Mouse (Mus musculus) adrenal gland, postnatal 14 days (tissue): ENCODE results near the gene Mtmr1. TPM values are rescaled to one million over a fixed set of nuclear protein-coding genes. Genes with fewer than 3 reads are reported as not detected.
"Not testable (repeated sequence)": the region's sequence is repeated elsewhere in the genome, so short reads cannot be mapped to it uniquely, and the experiment has no call there.

ENCODE experiments used
- DNase-seq: peaks from one replicate; pipeline ENCODE4 v3.0.0; 2021; ENCODE audit warnings: mixed read lengths
- long read RNA-seq, 2 experiments: library from polyadenylated mRNA; stranded (forward); transcript quantifications; one replicate each; pipeline ENCODE4 v2.0.0; 2021
- total RNA-seq: library from RNA; stranded (reverse); gene quantifications from 2 replicates; pipeline ENCODE4 v1.2.3, GENCODE M21; 2021

Mtmr1 gene
- 26.6 and 30.7 TPM in 2 replicates for total RNA-seq
- long read RNA-seq, experiment 1, full-length matches to known transcripts: 12 of 28 reads
- long read RNA-seq, experiment 1, partial matches to known transcripts: 4 of 28 reads
- long read RNA-seq, experiment 1, other reads (novel, unspliced or antisense): 12 of 28 reads
- long read RNA-seq, experiment 2, full-length matches to known transcripts: 7 of 14 reads
- long read RNA-seq, experiment 2, partial matches to known transcripts: 1 of 14 reads
- long read RNA-seq, experiment 2, other reads (novel, unspliced or antisense): 6 of 14 reads

DNA sequence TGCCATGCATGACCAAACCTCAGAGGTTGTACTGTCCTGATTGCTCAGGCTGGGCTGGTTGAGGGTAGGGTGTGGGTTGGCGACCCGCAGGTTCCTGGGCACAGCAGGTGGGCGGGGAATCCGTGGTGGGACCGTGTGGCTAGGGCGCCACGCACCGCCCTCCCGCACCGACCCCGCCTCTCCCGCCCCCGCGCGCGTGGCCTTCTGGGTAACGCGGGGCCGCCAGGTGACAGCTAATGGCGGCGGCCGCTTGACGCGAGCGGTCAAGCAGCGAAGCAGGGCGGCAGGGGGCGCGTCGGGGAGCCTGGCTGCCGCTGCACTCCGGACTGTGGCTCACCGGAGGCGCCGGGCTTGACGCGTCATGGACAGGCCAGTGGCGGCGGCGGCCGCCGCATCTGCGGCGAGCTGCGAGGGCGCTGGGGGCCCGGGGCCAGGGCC lies at the start of gene Mtmr1:
TSS of gene Mtmr1 (plus strand) at position 207 of the 438 bp plus-strand sequence.
- DNase-seq: peak; percentile 91

DNA sequence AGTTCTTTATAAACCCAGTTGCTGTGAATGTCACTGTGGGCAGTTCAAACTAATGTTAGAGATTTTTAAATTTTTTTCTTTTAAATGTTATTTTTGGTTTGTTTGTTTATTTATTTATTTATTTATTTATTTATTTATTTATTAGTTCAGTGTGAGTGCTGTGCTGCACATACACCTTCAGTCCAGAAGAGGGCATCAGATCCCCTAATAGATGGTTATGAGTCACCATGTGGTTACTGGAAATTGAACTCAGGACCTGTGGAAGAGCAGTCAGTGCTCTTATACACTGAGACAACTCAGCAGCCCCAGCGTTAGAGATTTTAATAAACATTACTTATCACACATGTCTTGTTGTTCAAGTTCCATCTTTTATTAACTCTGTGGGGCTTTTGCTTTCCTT lies 12.5 kb upstream of the Mtmr1 start:
- DNase-seq: no peak

DNA sequence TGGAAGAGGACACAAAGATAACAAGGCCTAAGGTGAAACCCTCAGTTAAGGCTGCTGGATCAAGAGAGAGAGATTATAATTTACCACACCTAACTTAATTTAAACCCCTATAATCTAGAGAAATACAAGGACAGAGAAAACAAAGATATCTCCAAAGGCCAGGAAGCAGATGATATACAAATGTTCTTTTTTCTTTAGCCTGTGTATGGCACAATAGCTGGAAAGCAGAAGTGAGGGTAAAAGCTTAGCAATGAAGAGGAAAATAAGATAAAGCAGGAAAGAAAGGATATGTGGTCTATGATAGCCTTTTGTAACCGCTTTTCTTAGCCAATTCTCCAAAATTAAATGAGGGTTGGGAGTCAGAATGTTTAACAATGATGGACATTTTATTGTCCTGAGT lies 9.2 kb upstream of the Mtmr1 start:
- DNase-seq: no peak

DNA sequence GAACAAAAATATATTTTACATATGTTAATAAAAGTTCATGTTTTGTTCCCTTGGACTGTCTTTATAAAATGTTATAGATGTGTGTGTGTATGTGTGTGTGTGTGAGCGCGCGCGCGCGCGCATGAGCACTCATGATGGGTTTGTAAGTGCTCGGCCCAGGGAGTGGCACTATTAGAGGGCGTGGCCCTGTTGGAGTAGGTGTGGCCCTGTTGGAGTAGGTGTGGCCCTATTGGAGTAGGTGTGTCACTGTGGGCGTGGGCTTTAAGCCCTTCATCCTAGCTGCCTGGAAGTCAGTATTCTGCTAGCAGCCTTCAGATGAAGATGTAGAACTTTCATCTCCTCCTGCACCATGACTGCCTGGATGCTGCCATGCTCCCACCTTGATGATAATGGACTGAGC lies 2.8 kb upstream of the Mtmr1 start:
- DNase-seq: not testable (repeated sequence)

DNA sequence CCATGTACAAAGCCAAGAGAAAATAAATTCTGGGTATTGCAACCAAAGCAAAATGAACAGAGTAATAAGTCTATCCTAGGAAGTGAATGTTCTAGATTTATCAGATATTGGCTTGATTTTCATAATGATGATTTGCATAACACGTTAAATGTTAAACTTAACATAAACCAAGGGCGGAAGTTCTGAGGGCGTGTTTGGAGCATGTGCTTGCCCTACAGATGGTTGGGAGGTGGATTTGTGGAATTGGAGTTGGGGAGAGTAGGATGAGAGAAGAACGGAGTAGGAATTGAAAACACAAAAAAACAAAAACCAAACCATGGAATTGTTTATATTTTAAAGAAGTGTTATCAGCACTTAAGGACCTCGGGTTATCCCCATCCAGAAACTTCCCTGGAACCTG lies 498 bp upstream of the Mtmr1 start:
- no peak for DNase-seq

DNA sequence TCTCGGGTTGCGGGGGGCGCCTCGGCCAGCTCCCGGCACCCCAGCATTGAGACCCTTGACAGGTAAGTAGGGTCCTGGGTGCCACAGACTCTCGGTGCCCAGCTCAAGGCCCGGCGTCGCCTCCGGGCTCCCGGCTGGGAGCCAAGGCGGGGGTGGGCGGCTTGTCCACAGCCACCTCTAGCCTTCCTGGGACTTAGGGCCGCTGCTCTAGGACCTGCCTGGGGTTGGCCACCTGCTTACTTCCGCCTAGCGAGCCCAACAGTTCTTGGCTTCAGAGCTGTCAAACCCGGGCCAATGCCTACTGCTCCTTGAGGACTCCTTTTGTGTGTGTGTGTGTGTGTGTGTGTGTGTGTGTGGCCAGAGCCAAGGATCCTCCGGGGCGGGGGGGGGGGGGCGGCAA lies 451 bp downstream of the Mtmr1 start:
- peak; percentile 36 for DNase-seq

DNA sequence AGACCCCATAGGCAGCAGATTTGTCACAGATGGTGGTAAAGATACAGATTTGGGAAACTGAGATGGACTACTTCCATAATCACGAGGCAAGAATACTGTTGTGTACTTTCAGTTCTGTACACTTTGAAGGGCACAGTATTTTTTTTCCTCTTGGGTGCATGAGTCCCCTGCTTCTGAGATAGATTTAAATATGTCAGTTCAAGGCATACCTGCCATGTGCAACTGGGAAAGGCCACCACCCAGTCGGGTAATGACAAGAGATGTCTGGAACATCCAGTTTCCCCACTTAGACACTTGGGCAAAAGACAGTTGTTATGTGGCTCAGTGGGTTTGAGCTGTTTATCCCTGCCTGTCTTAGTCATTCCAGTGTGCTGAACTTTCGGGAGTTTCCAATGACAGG lies 950 bp downstream of the Mtmr1 start:
- DNase-seq: no peak

DNA sequence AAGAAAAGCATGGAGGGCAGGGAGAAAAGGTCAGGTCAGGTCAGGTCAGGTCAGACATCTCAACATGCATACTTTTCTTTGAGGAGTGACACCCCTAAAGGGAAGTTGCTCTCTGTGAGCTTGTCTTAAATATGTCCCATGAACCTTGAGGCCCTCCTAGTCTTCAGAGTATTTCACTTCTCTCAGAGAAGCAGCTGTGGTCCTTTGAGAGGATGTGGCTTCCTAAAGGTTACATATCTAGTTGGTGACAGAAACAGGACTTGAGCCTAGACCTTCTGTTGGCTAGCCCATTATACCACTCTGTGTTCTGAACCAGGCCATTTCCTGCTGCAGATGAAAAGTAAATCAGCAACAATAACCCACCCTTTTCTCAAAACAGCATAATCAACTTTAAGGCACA lies 2.4 kb downstream of the Mtmr1 start:
- no peak for DNase-seq

DNA sequence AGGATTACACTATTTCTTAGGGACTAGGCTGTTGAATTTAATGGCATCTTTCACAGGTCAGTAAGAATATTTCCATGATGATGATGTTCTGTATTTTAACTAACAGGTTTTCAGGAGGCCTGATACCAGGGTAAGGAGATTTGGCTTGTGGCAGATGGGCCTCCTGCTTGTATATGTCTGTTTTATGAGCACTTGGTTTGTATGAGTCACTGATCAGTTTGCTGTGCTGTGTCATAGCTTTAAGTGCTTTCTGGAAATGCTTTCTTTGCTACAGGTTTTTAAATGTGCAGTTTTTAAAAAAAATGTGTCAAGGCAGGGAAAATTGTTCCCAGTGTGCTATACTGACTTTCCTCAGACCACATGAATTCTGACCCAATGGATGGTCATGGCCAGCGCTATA lies 12.2 kb downstream of the Mtmr1 start:
- no peak for DNase-seq

DNA sequence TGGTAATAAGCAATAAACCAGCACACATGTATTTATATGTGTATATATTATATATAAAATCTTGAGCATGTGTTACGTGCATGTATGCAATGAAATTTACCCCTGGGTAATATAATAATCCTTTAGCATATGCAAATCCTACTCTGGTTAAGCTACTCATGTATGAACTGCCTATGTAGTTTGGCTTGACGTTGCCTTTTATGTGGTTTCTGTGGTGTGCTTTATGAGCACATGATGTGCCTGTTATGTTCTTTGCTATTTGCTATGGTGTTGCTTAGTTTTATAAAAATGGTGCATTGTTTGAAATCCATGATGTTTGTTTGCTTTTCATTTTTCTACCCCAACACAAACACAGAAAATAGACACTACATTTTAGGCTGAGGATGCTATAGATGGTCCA lies 13.9 kb downstream of the Mtmr1 start:
- no peak for DNase-seq

DNA sequence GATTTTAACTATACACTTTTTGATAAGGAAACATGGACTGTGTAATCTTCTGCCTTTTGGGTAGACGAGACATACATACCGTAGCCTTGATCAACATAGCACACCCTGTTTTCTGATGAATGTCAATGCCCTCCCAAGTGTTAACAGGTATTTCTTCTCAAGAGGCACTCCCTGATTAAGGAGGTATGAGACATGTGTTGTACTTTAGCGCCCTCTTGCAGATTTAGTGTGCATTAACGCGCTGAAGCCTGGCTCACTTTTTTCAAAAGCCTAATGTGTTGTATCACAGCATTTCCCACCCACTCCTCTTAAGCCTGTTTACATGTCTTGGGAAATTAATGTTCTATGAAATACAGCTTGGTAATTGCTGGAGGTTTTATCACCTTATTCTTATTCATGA lies 17.0 kb downstream of the Mtmr1 start:
- DNase-seq: peak; percentile 31

DNA sequence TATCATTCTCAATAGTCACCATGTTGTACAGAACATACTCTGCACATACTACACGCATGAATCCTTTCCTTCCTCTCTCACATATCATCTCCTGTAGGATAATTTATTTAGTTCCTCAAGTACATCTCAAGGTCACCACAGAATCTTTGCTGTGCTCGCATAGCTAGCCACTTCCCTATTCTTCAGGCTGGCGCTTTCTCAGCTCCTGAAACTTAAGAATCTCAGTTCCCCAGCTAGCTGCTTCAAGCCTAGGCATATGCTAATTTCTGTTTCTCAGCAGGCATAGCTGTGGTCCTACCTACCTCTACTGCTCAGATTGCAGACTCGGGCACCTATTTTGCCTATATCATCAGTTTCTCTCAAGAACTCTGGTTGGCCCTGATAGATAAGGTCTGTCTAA lies 31.8 kb downstream of the Mtmr1 start:
- DNase-seq: no peak

DNA sequence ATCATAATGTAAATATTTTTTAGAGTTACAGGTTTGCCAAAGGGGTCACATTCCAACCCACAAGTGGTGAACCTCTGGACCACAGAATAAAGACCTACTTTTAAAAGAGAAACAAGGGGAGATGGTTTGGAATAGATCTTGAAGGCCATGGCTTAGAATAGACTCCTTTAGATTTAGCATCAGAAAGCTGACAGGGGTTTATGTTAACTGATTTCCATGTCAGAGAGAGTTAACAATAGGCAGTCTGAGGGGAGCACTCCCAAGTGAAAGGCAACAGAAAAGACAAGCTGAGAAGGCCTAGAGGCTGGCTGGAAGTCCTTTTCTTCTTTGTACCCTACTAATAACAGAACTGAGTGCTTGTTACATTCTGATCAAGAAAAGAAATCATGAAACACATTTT lies 41.7 kb downstream of the Mtmr1 start:
- no peak for DNase-seq

DNA sequence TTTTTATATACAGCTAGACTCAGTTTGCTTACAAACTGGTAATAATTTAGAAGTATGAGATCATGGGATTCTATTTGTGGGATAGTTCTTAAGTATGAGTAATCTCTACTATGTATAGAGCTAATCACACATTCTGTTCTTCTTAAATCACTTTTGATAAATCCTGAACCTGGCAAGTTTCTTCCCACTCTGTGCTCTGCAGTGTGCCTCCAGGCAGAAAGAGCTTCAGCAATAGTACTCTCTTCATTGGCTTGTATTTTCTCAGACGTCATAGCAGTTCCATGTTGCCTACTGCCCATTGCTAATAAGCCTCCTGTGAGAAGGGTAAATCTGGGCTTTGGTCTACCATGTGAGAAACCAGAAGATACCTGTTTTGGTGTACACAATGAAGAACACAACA lies 43.8 kb downstream of the Mtmr1 start:
- no peak for DNase-seq

DNA sequence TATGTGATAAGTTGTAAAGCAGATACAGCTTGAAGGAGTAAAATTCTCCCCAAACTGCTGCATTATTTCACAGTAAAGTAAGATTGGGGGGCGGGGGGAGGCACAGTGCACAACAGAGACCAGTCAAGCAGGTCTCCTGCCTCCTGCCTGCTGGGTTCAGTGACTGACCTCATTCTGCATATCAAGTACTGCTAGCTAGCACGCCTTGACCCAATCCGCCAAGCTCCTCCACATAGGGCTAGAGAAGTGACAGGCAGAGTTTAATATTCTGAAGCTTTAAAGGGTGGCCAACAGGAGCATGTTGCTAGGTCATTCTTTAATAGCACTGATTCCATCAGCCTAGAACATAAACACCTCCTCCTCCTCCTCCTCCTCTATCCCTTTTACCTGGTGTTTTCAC lies 48.2 kb downstream of the Mtmr1 start:
- DNase-seq: no peak

DNA sequence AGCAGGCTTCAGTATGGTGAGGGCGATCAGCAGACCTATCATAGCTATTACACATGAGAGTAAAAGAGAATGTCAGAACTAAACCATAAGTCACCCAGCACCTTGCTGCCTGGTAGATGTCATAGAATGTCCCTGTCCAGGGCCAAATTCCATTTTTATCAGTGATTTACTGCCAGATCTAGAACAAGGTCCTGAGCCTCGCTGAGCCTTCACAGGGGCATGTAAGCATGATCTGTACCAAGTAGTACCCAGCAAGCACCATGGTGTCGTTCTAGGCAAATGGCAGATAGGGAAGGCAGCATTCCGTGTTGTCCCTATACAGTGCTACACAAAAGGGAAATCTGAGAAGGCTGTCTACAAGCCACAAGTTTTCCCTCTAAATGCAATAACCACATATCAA lies 49.1 kb downstream of the Mtmr1 start:
- DNase-seq: peak; percentile 38

DNA sequence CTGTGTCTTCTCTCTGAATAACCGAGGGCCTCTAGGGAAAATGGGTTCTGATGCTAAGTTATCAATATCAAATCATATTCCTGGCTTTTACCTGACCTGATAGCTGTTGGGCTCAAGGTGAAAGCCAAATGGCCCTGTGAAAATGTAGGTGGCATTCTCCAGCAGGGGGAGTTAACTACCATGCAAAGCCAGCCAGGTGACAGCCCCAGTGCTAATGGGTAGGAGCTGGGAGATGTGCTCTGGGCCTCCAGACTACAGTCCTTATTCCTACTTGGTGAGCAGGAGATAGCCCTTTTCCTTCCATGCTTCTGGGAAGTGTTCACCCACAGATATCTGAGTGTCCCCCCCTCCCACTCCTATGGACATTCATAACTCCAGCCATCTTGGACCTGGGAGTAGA lies 60.3 kb downstream of the Mtmr1 start:
- DNase-seq: no peak

DNA sequence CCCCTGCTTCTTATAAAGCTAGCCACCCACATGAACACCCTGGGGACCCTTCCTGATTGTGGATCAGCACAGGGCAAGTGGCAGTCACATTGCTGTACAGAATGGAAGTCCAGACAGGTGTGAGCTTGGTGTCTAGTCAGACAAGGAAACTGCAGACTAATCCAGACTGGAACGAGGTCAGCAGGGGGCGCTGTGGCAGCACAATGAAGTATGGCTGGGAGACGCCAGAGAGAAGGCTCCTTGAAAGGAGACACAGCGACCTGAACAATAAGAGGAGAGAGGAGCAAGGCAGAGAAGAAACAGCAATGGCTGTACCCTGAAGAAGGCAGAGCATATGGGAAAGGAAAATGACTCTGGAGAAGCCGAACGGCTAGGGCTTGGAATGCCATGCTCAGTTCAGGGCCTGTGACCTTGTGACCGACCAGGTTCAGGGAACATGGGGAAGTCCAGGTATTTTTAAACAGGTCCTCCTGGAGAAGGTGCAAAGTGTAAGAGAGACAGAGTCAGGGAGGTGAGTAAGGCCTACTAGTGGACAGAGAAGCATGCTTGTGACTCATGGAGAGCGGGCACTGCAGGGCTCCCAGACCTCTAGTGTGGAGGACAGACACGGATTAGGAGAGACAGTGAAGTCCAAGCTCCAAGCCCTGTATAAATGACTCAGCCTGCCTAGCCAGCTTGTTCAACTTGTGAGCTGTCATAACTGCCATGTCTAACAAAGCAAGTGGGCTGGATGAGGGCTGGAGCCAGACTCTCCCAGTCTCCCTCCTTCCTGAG lies 61.4 kb downstream of the Mtmr1 start:
- peak; percentile 88 for DNase-seq

DNA sequence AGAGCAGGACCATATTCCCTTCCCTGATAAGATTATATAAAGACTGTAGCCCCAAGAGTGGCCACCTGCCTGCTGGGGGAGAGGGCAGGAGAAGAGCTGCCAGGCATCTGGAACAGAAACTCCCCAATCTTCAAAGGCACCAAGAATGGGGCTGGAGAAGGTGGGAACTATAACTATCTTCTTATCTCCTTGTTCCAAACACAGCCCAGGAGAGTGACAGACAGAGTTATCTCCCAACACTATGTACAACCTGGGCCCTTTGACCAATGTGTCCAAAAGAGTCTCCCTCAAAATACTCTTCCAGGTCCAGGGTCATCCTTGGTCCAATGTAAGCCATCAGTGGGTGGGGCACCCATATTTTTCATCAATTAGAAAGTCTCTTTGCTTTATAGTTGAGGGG lies 62.9 kb downstream of the Mtmr1 start:
- no peak for DNase-seq

DNA sequence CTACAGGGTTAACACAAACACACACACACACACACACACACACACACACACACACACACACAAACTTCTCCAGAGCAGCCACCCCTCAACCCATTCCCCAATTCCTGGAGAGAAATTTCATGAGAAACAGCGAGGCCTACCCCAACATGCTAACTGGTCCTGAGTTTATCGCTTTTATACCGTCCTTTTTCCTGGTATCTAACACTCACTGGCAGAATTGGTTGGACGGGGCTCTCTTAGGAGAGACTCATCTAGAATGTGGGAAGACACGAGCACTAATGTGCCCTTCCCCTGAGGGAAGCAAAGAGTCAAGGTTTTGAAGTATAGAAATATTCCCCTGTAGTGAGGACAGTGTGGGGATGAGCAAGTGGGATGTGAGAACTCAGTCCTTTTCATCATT lies 66.3 kb downstream of the Mtmr1 start:
- no peak for DNase-seq

DNA sequence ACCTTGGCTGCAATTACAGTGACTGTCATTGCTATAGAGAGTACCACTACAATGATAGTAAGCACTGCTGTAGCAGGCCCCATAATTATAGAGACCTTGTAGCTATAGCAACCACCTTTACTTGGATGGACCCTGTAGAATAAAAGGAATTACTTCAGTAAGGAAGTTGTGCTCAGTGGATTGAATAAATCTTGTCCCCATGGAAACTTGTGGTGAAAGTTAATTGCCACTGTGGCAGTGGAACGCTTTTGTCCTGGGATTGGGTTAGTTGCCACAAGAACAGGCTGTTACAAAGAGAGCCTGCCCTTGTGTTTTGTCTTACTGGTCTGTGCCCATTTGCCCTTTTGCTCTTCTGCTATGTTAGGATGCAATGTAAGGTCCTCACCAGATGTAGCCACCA lies 69.9 kb downstream of the Mtmr1 start:
- no peak for DNase-seq

DNA sequence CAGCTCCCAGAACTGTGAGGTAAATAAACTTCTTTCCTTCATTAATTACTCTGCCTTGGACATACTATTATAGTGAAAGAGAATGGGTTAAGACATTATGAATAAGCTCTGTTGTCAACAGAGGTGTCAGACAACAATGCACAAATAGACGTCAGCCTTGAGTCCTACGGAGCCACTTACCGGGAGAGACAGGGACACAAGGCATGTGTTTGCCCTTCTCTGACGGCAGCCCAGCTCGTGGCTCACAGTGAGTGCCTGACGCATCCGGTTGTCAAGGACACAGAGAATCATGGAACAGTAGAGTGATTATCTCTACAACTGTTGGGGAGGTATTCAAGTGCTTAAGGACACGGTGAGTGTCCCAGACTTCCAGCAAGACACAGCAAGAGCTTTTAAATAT lies 70.3 kb downstream of the Mtmr1 start:
- DNase-seq: peak; percentile 64

DNA sequence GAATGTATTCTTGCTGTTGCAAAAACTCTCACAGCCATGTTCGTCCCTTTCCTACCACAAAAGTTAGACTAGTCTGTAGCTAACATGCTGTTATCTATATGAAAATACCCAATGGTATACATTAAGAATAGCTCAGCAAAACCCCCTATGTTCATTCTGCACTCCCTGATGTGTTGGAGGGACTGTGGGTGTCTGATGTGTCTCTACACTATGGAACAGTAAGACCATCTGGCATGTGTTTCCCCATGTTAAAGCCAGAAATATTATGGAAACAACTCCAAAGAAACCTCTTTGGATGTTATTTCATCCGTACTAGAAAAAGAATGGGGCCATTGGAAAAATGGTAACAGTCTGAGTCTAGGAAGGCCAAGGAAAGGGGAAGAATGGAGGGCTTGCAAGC lies 71.0 kb downstream of the Mtmr1 start:
- DNase-seq: no peak

DNA sequence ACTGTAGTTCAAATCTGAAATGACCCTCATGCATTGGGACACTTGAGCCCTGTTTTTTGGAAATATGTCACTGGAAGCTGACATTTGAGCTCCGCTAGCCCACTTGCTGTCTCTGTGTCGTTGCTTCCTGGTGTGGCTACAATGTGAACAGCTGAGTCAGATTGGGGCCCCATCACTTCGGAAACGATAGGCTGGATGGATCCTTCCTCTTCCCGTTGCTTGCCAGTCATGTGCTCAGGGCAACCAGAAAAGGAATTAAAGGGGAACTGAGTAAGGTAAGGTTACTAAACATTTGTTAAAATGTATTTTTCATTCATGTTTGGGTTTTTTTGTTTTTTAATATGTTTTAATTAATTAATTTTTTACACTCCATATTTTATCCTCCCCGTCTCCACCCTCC lies 74.9 kb downstream of the Mtmr1 start:
- DNase-seq: no peak
